Mouse (Mus musculus) left cerebral cortex, postnatal 4 days (tissue): ENCODE data around the gene Kif23. TPM values are rescaled to one million over a fixed set of nuclear protein-coding genes. Genes with fewer than 3 reads are reported as not detected.

Source experiments
- DNase-seq: peaks from one replicate; pipeline ENCODE4 v3.0.0-alpha.2; 2022
- intact Hi-C: fragments of 180-260 bp; cut with DNase I; formaldehyde crosslinking; loops from one replicate; pipeline ENCODE4 v1.15.1; 2025
- total RNA-seq, 2 experiments: library from RNA; stranded (reverse); gene quantifications; 2 replicates each; pipeline ENCODE4 v1.2.3; 2021

Kif23 gene
- total RNA-seq, 2 experiments from 2014 or later = 11.2 to 13.1 TPM

GRCm38 (mm10) chr9:61907621-61908295 lies 38.8 kb downstream of the Kif23 start:
- intact Hi-C loops = no loop called here
- DNase-seq = no peak

- intact Hi-C loops = no loop called here
- no peak for DNase-seq
These were observed 39.7 kb downstream of the Kif23 start for GRCm38 (mm10) chr9:61906912-61907311.

GRCm38 (mm10) chr9:61905576-61905975 lies 41.0 kb downstream of the Kif23 start:
- DNase-seq = no peak
- intact Hi-C loops = no loop called here

GRCm38 (mm10) chr9:61904201-61904600 lies 42.4 kb downstream of the Kif23 start:
- intact Hi-C loops = no loop called here
- no peak for DNase-seq

- DNase-seq = peak; percentile 69
- intact Hi-C loops = no loop called here
These were observed 44.1 kb downstream of the Kif23 start for GRCm38 (mm10) chr9:61902445-61902844.

GRCm38 (mm10) chr9:61901574-61901973 lies 45.0 kb downstream of the Kif23 start:
- intact Hi-C loops = no loop called here
- DNase-seq = no peak

- DNase-seq = peak; percentile 85
- intact Hi-C loops = loop anchor here (5.0 kb wide), 1 partner anchor 1008 kb away; no protein-coding TSS in a partner anchor
These were observed 46.8 kb downstream of the Kif23 start for GRCm38 (mm10) chr9:61899804-61900203.

- intact Hi-C loops = loop anchor here (5.0 kb wide), 1 partner anchor 1006 kb away; no protein-coding TSS in a partner anchor
- peak; percentile 90 for DNase-seq
These were observed 48.2 kb downstream of the Kif23 start for GRCm38 (mm10) chr9:61898401-61898800.

GRCm38 (mm10) chr9:61895014-61895413 lies 51.6 kb downstream of the Kif23 start:
- intact Hi-C loops = loop anchor here (5.0 kb wide), 1 partner anchor 1003 kb away; no protein-coding TSS in a partner anchor
- DNase-seq = no peak

- intact Hi-C loops = no loop called here
These were observed 56.7 kb downstream of the Kif23 start for GRCm38 (mm10) chr9:61889855-61890254.

GRCm38 (mm10) chr9:61887661-61888379 lies 58.8 kb downstream of the Kif23 start:
- intact Hi-C loops = no loop called here
- peak; percentile 81 for DNase-seq

More at GRCm38 (mm10) chr9:61889855-61890254, 56.7 kb downstream of the Kif23 start:
- peak; percentile 50 for DNase-seq

- no peak for DNase-seq
- intact Hi-C loops = no loop called here
These were observed 60.6 kb downstream of the Kif23 start for GRCm38 (mm10) chr9:61885964-61886363.

- DNase-seq = peak; percentile 42
- intact Hi-C loops = no loop called here
These were observed 61.6 kb downstream of the Kif23 start for GRCm38 (mm10) chr9:61884936-61885335.

- intact Hi-C loops = no loop called here
These were observed 62.2 kb downstream of the Kif23 start for GRCm38 (mm10) chr9:61884375-61884774.

GRCm38 (mm10) chr9:61882179-61882578 lies 64.4 kb downstream of the Kif23 start:
- DNase-seq = no peak
- intact Hi-C loops = no loop called here

More at GRCm38 (mm10) chr9:61884375-61884774, 62.2 kb downstream of the Kif23 start:
- no peak for DNase-seq

GRCm38 (mm10) chr9:61878889-61879288 lies 67.7 kb downstream of the Kif23 start:
- intact Hi-C loops = no loop called here
- peak; percentile 88 for DNase-seq

GRCm38 (mm10) chr9:61877373-61878112 lies 69.0 kb downstream of the Kif23 start:
- DNase-seq = peak; percentile 64
- intact Hi-C loops = no loop called here

- intact Hi-C loops = no loop called here
- no peak for DNase-seq
These were observed 73.2 kb downstream of the Kif23 start for GRCm38 (mm10) chr9:61873325-61873724.

- intact Hi-C loops = no loop called here
- no peak for DNase-seq
These were observed 74.2 kb downstream of the Kif23 start for GRCm38 (mm10) chr9:61872246-61872941.

- no peak for DNase-seq
- intact Hi-C loops = no loop called here
These were observed 74.7 kb downstream of the Kif23 start for GRCm38 (mm10) chr9:61871839-61872238.

- no peak for DNase-seq
- intact Hi-C loops = no loop called here
These were observed 78.9 kb downstream of the Kif23 start for GRCm38 (mm10) chr9:61867659-61868058.
